Mouse (Mus musculus) hindbrain, embryonic 15.5 days (tissue): ENCODE data around the gene Dbil5. TPM values are rescaled to one million over a fixed set of nuclear protein-coding genes. Genes with fewer than 3 reads are reported as not detected.
A peak's percentile ranks its signal among the peaks of the same experiment; 100 is the strongest.

ENCODE experiments used
- ATAC-seq: fragments of 200-750 bp; cut with Nextera tagmentation; 2 replicates; pipeline ENCODE4 v1.8.0; 2017; ENCODE audit warnings: low read depth, moderate number of reproducible peaks, moderate TSS enrichment; ENCODE audit not compliant: low FRiP score
- H3K27ac ChIP-seq: fragments of 300-500 bp; sonication (generic); replicated peaks from 2 replicates; pipeline ENCODE4 v1.5.1; 2015; ENCODE audit warnings: mild to moderate bottlenecking, inconsistent platforms
- H3K27me3 ChIP-seq: fragments of 300-500 bp; sonication (generic); 2 replicates; pipeline ENCODE4 v1.6.1; 2015; ENCODE audit warnings: control low read depth, inconsistent platforms
- H3K36me3 ChIP-seq: fragments of 300-500 bp; sonication (generic); 2 replicates; pipeline ENCODE4 v1.6.1; 2015; ENCODE audit warnings: control low read depth, inconsistent platforms
- H3K4me1 ChIP-seq: fragments of 300-500 bp; sonication (generic); replicated peaks from 2 replicates; pipeline ENCODE4 v1.6.1; 2015; ENCODE audit warnings: control low read depth, inconsistent platforms
- H3K4me2 ChIP-seq: fragments of 300-500 bp; sonication (generic); 2 replicates; pipeline ENCODE4 v1.6.1; 2015; ENCODE audit warnings: moderate library complexity, mild to moderate bottlenecking, inconsistent platforms
- H3K4me3 ChIP-seq: fragments of 300-500 bp; sonication (generic); 2 replicates; pipeline ENCODE4 v1.5.1; 2015; ENCODE audit warnings: mild to moderate bottlenecking, inconsistent platforms
- H3K9ac ChIP-seq: fragments of 300-500 bp; sonication (generic); 2 replicates; pipeline ENCODE4 v1.6.1; 2015; ENCODE audit warnings: inconsistent platforms
- H3K9me3 ChIP-seq: fragments of 300-500 bp; sonication (generic); 2 replicates; pipeline ENCODE4 v1.6.1; 2016; ENCODE audit warnings: control low read depth, inconsistent platforms
- WGBS: fragments of 180-500 bp; shearing (Covaris S2); methylation state at CpG from one replicate; pipeline ENCODE4 v1.1.7; 2015; 5-methylcytosine and 5-hydroxymethylcytosine counted together
- polyA plus RNA-seq: library from polyadenylated mRNA; unstranded; fragments of >200 nt; fragmentation: Nextera tagmentation; extraction: Ambion mirVana; gene quantifications from 2 replicates; pipeline ENCODE4 v1.2.1, GENCODE M21; 2015

Gene Dbil5
- polyA plus RNA-seq, 1 experiment from 2014 or later = 0.38 TPM

GRCm38 (mm10) chr11:76242901-76243810 lies 25.7 kb downstream of the Dbil5 start, which contains the start of the genes Mrm3 and Glod4:
TSS of gene Mrm3 (plus strand) at chr11:76243715.
TSS of gene Glod4 (minus strand) at chr11:76243725.
- Histone ChIP-seq H3K9me3 (no peaks in the 10 kb centered on the region), H3K27ac (peak within 1 kb of the TSS; percentile 88), H3K4me1 (peaks cover 34% of the 10 kb centered on the region), H3K36me3 (peaks cover 14% of the 10 kb centered on the region), H3K4me2 (peak within 1 kb of the TSS; percentile 82), H3K4me3 (peak within 1 kb of the TSS; percentile 93), H3K9ac (peak within 1 kb of the TSS; percentile 88), H3K27me3 (no peaks in the 10 kb centered on the region)
- peak; percentile 92 for ATAC-seq
- WGBS = under 1% methylated on average over 61 of the region's 61 CpGs

GRCm38 (mm10) chr11:76243811-76244546 lies 26.6 kb downstream of the Dbil5 start:
- Histone ChIP-seq H3K27ac (peak overlapping the region; percentile 88), H3K9me3 (no peaks in the 10 kb centered on the region), H3K36me3 (peaks cover 15% of the 10 kb centered on the region), H3K4me2 (peak overlapping the region; percentile 82), H3K9ac (peak overlapping the region; percentile 88), H3K4me3 (peak overlapping the region; percentile 93), H3K4me1 (peaks cover 34% of the 10 kb centered on the region), H3K27me3 (no peaks in the 10 kb centered on the region)
- WGBS = 4% methylated on average over 34 of the region's 34 CpGs
- ATAC-seq = no peak; the same call in 1 of the 2 replicates

- H3K9ac ChIP-seq = no peak overlapping the region
- H3K9me3 ChIP-seq = no peaks in the 10 kb centered on the region
- ATAC-seq = no peak
- peaks cover 34% of the 10 kb centered on the region for H3K4me1 ChIP-seq
- H3K27ac ChIP-seq = no peak overlapping the region
- H3K4me3 ChIP-seq = no peak overlapping the region
- peaks cover 27% of the 10 kb centered on the region; the same call in 1 of the 2 replicates for H3K36me3 ChIP-seq
- H3K4me2 ChIP-seq = no peak overlapping the region
- no peaks in the 10 kb centered on the region for H3K27me3 ChIP-seq
These were observed 29.0 kb downstream of the Dbil5 start for GRCm38 (mm10) chr11:76246439-76246838.

GRCm38 (mm10) chr11:76247239-76247638 lies 29.8 kb downstream of the Dbil5 start:
- no peak overlapping the region for H3K27ac ChIP-seq
- WGBS = 52% methylated on average over 2 of the region's 2 CpGs
- ATAC-seq = no peak

GRCm38 (mm10) chr11:76252036-76252435 lies 34.6 kb downstream of the Dbil5 start:
- H3K4me2 ChIP-seq = no peak overlapping the region
- H3K27ac ChIP-seq = no peak overlapping the region
- H3K27me3 ChIP-seq = no peaks in the 10 kb centered on the region
- no peak overlapping the region for H3K9ac ChIP-seq
- H3K4me3 ChIP-seq = no peak overlapping the region
- no peaks in the 10 kb centered on the region for H3K9me3 ChIP-seq
- ATAC-seq = no peak
- 62% methylated on average over 3 of the region's 3 CpGs for WGBS
- H3K36me3 ChIP-seq = peaks cover 27% of the 10 kb centered on the region; the same call in 1 of the 2 replicates
- peaks cover 14% of the 10 kb centered on the region; the same call in 1 of the 2 replicates for H3K4me1 ChIP-seq

More at GRCm38 (mm10) chr11:76247239-76247638, 29.8 kb downstream of the Dbil5 start:
- no peak overlapping the region for H3K4me3 ChIP-seq
- H3K4me2 ChIP-seq = no peak overlapping the region
- H3K9me3 ChIP-seq = no peaks in the 10 kb centered on the region
- no peak overlapping the region for H3K9ac ChIP-seq
- no peaks in the 10 kb centered on the region for H3K27me3 ChIP-seq
- peaks cover 27% of the 10 kb centered on the region; the same call in 1 of the 2 replicates for H3K36me3 ChIP-seq
- H3K4me1 ChIP-seq = peaks cover 29% of the 10 kb centered on the region

GRCm38 (mm10) chr11:76253145-76253917 lies 35.9 kb downstream of the Dbil5 start:
- Histone ChIP-seq H3K4me2 (no peak overlapping the region), H3K9me3 (no peaks in the 10 kb centered on the region), H3K27me3 (no peaks in the 10 kb centered on the region), H3K4me1 (peaks cover 14% of the 10 kb centered on the region; the same call in 1 of the 2 replicates), H3K36me3 (peaks cover 22% of the 10 kb centered on the region; the same call in 1 of the 2 replicates), H3K4me3 (no peak overlapping the region), H3K9ac (no peak overlapping the region), H3K27ac (no peak overlapping the region)
- peak; percentile 89 for ATAC-seq
- whole genome bisulfite sequencing = 44% methylated on average over 5 of the region's 5 CpGs

- Histone ChIP-seq H3K27ac (no peak overlapping the region), H3K4me1 (peaks cover 14% of the 10 kb centered on the region; the same call in 1 of the 2 replicates), H3K4me3 (no peak overlapping the region), H3K27me3 (no peaks in the 10 kb centered on the region), H3K9me3 (no peaks in the 10 kb centered on the region), H3K36me3 (peaks cover 22% of the 10 kb centered on the region; the same call in 1 of the 2 replicates), H3K4me2 (no peak overlapping the region), H3K9ac (no peak overlapping the region)
- WGBS = 65% methylated on average over 4 of the region's 4 CpGs
- no peak for ATAC-seq
These were observed 36.5 kb downstream of the Dbil5 start for GRCm38 (mm10) chr11:76253918-76254264.

GRCm38 (mm10) chr11:76255431-76256001 lies 38.1 kb downstream of the Dbil5 start:
- H3K27me3 ChIP-seq = no peaks in the 10 kb centered on the region
- no peak for ATAC-seq
- H3K4me2 ChIP-seq = no peak overlapping the region
- peaks cover 8% of the 10 kb centered on the region; the same call in 1 of the 2 replicates for H3K36me3 ChIP-seq
- H3K4me3 ChIP-seq = no peak overlapping the region
- 62% methylated on average over 4 of the region's 4 CpGs for WGBS
- H3K9me3 ChIP-seq = no peaks in the 10 kb centered on the region
- no peak overlapping the region for H3K9ac ChIP-seq
- peak overlapping the region; percentile 28; the same call in 1 of the 2 replicates for H3K27ac ChIP-seq
- H3K4me1 ChIP-seq = peaks cover 20% of the 10 kb centered on the region

- Histone ChIP-seq H3K4me1 (peaks cover 26% of the 10 kb centered on the region), H3K9ac (no peak overlapping the region), H3K27me3 (no peaks in the 10 kb centered on the region), H3K9me3 (no peaks in the 10 kb centered on the region), H3K4me3 (no peak overlapping the region), H3K36me3 (peaks cover 2% of the 10 kb centered on the region; the same call in 1 of the 2 replicates), H3K4me2 (no peak overlapping the region), H3K27ac (no peak overlapping the region; the same call in 1 of the 2 replicates)
- no peak for ATAC-seq
- 49% methylated on average over 5 of the region's 5 CpGs for WGBS
These were observed 38.7 kb downstream of the Dbil5 start for GRCm38 (mm10) chr11:76256129-76256528.

GRCm38 (mm10) chr11:76257386-76257785 lies 40.0 kb downstream of the Dbil5 start:
- H3K9ac ChIP-seq = no peak overlapping the region
- WGBS = 82% methylated on average over 4 of the region's 4 CpGs
- no peak for ATAC-seq
- H3K9me3 ChIP-seq = no peaks in the 10 kb centered on the region
- no peak overlapping the region for H3K4me3 ChIP-seq
- no peak overlapping the region for H3K4me2 ChIP-seq
- H3K27me3 ChIP-seq = no peaks in the 10 kb centered on the region
- H3K36me3 ChIP-seq = no peaks in the 10 kb centered on the region
- peaks cover 37% of the 10 kb centered on the region for H3K4me1 ChIP-seq
- H3K27ac ChIP-seq = no peak overlapping the region

- no peaks in the 10 kb centered on the region for H3K27me3 ChIP-seq
- peaks cover 46% of the 10 kb centered on the region for H3K4me1 ChIP-seq
- no peaks in the 10 kb centered on the region for H3K36me3 ChIP-seq
- H3K4me3 ChIP-seq = no peak overlapping the region
- WGBS = 70% methylated on average over 6 of the region's 6 CpGs
- ATAC-seq = no peak
- no peaks in the 10 kb centered on the region for H3K9me3 ChIP-seq
- H3K4me2 ChIP-seq = no peak overlapping the region
- H3K9ac ChIP-seq = no peak overlapping the region
- no peak overlapping the region for H3K27ac ChIP-seq
These were observed 41.1 kb downstream of the Dbil5 start for GRCm38 (mm10) chr11:76258511-76258910.
